Mouse (Mus musculus): ENCODE measurements around the gene Poc1b.

DNA sequence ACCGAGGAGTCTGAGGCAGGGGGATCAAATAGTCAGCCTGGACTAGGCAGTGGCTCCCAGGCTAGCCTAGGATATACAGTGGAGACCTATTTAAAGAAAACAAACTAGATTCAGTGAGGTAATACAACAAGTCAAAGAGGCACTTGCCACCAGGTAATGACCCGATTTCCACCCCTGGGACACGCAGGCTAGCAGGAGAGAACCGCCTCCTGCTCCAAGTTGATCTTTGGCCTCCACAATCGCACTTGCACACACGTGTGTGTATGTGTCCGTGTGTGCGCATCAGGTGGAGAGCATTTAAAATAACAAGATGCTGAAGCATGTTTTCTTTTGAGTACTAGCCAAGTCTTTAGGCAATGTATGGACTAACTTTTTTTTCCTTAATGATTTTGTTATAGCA lies 127.5 kb downstream of the Poc1b start:
- TF ChIP-seq POLR2A (IDR thresholded peaks at IDR 0.05; ENCODE audit: low read depth, low read length) (no peak), CTCF (IDR thresholded peaks at IDR 0.05; ENCODE audit: extremely low read depth, insufficient read depth, insufficient read length, insufficient replicate concordance) (no peak)
